Mouse (Mus musculus) lung, adult 18-20 months (tissue): Measurements from ENCODE around the gene Lsm2.
A peak's percentile ranks its signal among the peaks of the same experiment; 100 is the strongest.
"Not testable (repeated sequence)": the region's sequence is repeated elsewhere in the genome, so short reads cannot be mapped to it uniquely, and the experiment has no call there.

Experiments
- DNase-seq, 2 experiments: peaks; one replicate each; pipeline ENCODE4 v3.0.0; 2022; ENCODE audit warnings: mixed read lengths in 2 of 2

The Lsm2 gene

GRCm38 (mm10) chr17:34957291-34957690 is 24.4 kb upstream of the Lsm2 start:
- not testable (repeated sequence) for DNase-seq

GRCm38 (mm10) chr17:34957966-34958365 is 23.7 kb upstream of the Lsm2 start:
- not testable (repeated sequence) for DNase-seq

GRCm38 (mm10) chr17:34958734-34959129 is 22.9 kb upstream of the Lsm2 start:
- not testable (repeated sequence) for DNase-seq

- DNase-seq, result peak; percentile 92 to 93
Observed at GRCm38 (mm10) chr17:34959130-34959778, 22.4 kb upstream of the Lsm2 start, which contains the start of gene Hspa1b. Gene Hspa1b, minus strand, starts transcription at chr17:34959238.

- DNase-seq, result peak; percentile 50 to 69
Observed at GRCm38 (mm10) chr17:34959881-34960515, 21.7 kb upstream of the Lsm2 start.

- peak in 1 of 2 experiments; percentile 44 for DNase-seq
Observed at GRCm38 (mm10) chr17:34960702-34961493, 20.8 kb upstream of the Lsm2 start.

GRCm38 (mm10) chr17:34962125-34962524 is 19.5 kb upstream of the Lsm2 start:
- no peak for DNase-seq

- DNase-seq, result no peak
Observed at GRCm38 (mm10) chr17:34962841-34963240, 18.8 kb upstream of the Lsm2 start.

- no peak for DNase-seq
Observed at GRCm38 (mm10) chr17:34964640-34965049, 17.0 kb upstream of the Lsm2 start.

GRCm38 (mm10) chr17:34965627-34966026 is 16.0 kb upstream of the Lsm2 start:
- no peak for DNase-seq

- not testable (repeated sequence) for DNase-seq
Observed at GRCm38 (mm10) chr17:34969822-34970221, 11.8 kb upstream of the Lsm2 start, which contains the start of gene Gm20481. Gene Gm20481, plus strand, starts transcription at chr17:34969912.

- DNase-seq, result not testable (repeated sequence)
Observed at GRCm38 (mm10) chr17:34970850-34971249, 10.8 kb upstream of the Lsm2 start.

GRCm38 (mm10) chr17:34971694-34972068 is 10.0 kb upstream of the Lsm2 start:
- not testable (repeated sequence) for DNase-seq

- peak; percentile 91 to 93 for DNase-seq
Observed at GRCm38 (mm10) chr17:34972069-34972749, 9.5 kb upstream of the Lsm2 start, which contains the start of the genes Hspa1a and Hspa1l. Gene Hspa1a, minus strand, starts transcription at chr17:34972156. Gene Hspa1l, plus strand, starts transcription at chr17:34972703.

- DNase-seq, result no peak
Observed at GRCm38 (mm10) chr17:34975581-34976492, 5.8 kb upstream of the Lsm2 start.

GRCm38 (mm10) chr17:34977000-34977399 is 4.7 kb upstream of the Lsm2 start:
- DNase-seq, result no peak

GRCm38 (mm10) chr17:34978239-34978638 is 3.4 kb upstream of the Lsm2 start:
- DNase-seq, result no peak

- no peak for DNase-seq
Observed at GRCm38 (mm10) chr17:34979631-34980030, 2.0 kb upstream of the Lsm2 start.

- DNase-seq, result peak in 1 of 2 experiments; percentile 61
Observed at GRCm38 (mm10) chr17:34980655-34981054, 1.0 kb upstream of the Lsm2 start.

- no peak for DNase-seq
Observed at GRCm38 (mm10) chr17:34982328-34982727, 666 bp downstream of the Lsm2 start.

- no peak for DNase-seq
Observed at GRCm38 (mm10) chr17:34984218-34984617, 2.6 kb downstream of the Lsm2 start.

GRCm38 (mm10) chr17:34994751-34995150 is 13.1 kb downstream of the Lsm2 start:
- DNase-seq, result no peak
